Mouse (Mus musculus): ENCODE data around the gene Mrpl45.
"Not testable (repeated sequence)": the region's sequence is repeated elsewhere in the genome, so short reads cannot be mapped to it uniquely, and the experiment has no call there.

Mrpl45 gene

DNA sequence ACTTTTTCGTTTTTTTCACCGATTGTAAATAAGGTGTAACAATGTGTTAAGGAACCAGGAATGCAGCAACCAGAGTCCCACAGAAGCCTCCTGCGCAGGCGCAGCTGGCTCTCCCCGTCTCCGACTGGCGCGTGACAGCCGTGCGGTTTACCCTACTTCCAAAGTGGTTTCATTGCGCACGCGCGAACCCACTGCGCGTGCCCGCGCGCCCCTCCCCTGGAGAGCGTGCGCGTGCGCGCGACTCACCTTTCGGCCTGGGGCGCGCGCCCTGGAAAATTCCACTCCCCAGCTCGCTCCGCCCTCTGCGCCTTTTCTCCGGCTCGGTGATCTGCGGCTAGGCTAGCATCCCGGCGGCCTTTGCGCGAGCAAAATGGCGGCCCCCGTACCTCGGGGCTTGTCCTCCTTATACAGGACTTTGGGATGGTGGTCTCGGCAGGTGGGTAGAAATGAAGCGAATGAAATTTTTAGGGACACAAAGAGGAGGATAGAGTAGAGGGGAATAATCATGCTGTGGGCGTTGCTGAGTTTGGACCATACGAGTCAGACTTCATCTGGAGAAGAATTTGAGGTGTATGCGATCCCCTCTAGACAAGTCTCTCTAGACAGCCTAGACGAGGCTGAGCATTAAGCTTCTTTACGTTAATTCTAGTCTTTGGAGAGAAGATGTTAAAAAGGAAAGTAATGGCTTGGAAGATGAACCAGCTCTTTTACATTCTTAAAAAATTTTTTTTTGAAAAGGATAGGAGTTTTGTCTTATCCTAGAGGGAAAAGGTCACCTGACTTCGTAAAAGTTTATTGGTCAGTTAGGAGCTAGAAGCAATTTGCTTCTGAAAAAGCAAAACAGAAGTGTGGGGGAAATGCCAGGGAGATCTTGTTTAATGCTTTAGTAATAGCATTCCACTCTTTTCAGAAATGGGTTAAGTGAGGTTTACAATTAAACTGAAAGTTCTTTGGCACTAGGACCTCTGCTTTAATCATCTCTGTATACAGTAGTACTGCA lies at the start of gene Mrpl45:
Gene Mrpl45, plus strand, starts transcription at position 213 of the 1,000 bp plus-strand sequence.
- DNase-seq (ENCODE audit: low spot score in 2 of 2) = peak; percentile 93 to 97

- not testable (repeated sequence) for DNase-seq (ENCODE audit: low spot score in 2 of 2)
Measured at GRCm38 (mm10) chr11:97266544-97266943, 49.0 kb upstream of the Mrpl45 start.

DNA sequence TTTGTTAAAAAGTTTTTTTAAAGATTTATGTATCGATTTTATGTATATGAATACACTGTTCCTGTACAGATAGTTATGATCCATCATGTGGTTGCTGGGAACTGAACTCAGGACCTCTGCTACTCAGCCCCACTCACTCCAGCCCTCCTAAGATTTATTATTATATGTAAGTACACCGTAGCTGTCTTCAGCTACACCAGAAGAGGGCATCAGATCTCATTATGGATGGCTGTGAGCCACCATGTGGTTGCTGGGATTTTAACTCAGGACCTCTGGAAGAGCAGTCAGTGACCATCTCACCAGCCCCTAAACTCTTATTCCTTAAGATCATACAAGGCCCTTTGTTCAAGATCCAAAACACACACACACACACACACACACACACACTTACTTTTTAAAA lies 45.5 kb upstream of the Mrpl45 start:
- not testable (repeated sequence) for DNase-seq (ENCODE audit: low spot score in 2 of 2)

- DNase-seq (ENCODE audit: low spot score in 2 of 2) = no peak
Measured at GRCm38 (mm10) chr11:97272835-97273234, 42.7 kb upstream of the Mrpl45 start.

DNA sequence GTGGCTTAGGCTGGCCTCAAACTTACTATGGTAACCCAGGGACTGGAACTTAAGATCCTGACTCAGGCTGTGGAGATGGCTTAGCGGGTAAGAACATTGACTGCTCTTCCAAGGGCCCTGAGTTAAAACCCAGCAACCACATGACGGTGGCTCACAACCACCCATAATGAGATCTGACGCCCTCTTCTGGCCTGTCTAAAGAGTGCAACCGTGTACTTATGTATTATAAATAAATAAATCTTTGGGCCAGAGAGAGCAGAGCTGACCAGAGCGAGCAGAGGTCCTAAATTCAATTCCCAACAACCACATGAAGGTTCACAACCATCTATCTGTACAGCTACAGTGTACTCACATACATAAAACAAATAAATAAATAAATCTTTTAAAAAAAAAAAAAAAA lies 41.9 kb upstream of the Mrpl45 start:
- no peak for DNase-seq (ENCODE audit: low spot score in 2 of 2)

GRCm38 (mm10) chr11:97274947-97275346 lies 40.6 kb upstream of the Mrpl45 start:
- DNase-seq (ENCODE audit: low spot score in 2 of 2) = not testable (repeated sequence)

DNA sequence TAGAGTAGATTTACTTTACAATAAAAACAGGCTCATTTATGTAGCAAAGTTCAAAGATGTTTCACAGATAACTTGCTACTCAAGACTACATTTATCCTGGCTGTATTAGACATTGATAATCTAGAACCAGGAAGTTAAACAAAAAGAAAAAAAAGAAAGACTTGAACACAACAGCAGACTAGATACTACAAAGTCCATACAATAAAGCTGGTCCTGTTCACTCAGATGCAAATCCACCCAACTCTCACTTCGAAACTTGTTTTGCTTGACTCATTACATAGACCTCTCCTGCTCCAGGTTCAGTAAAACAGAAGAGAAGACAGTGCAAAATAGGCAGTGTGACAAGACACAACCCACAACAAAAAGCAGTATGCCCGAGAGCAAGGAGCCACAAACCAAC lies 40.2 kb upstream of the Mrpl45 start:
- no peak for DNase-seq (ENCODE audit: low spot score in 2 of 2)

- no peak for DNase-seq (ENCODE audit: low spot score in 2 of 2)
Measured at GRCm38 (mm10) chr11:97276019-97276418, 39.5 kb upstream of the Mrpl45 start.

DNA sequence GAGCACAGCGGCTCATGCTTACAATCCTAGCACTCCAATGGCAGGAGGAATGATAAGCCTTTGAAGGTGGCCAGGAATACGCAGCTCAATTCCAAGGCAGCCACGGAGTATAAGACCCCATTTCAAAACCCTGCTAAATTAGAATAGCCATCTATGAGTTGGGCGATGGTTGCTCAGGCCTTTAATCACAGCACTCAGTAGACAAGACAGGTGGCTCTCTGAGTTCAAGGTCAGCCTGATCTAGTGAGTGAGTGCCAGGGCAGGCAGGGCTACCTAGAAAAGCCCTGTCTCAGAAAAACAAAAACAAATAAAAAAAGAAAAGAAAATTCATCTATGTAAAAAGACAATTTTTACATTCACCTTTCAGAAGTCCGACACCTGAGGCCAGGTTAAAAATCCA lies 38.4 kb upstream of the Mrpl45 start:
- DNase-seq (ENCODE audit: low spot score in 2 of 2) = no peak

GRCm38 (mm10) chr11:97278456-97278855 lies 37.1 kb upstream of the Mrpl45 start:
- DNase-seq (ENCODE audit: low spot score in 2 of 2) = no peak

DNA sequence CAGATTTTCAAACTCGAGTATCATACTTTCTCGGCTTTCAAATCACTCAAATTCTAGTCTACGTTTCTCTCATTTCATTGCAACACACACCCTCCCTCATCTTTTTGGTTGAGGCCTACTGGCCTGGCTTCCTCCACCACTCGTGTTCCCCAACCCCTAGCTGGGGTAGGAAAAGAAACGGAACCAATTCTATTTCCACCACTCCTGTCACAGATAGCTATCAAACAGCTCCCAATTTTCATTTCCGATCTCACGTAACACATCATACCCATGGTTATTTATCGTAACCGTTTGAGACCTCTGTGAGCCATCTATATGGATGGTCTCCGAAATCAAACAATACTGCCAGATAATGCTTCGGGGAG lies 36.5 kb upstream of the Mrpl45 start:
- no peak for DNase-seq (ENCODE audit: low spot score in 2 of 2)

DNA sequence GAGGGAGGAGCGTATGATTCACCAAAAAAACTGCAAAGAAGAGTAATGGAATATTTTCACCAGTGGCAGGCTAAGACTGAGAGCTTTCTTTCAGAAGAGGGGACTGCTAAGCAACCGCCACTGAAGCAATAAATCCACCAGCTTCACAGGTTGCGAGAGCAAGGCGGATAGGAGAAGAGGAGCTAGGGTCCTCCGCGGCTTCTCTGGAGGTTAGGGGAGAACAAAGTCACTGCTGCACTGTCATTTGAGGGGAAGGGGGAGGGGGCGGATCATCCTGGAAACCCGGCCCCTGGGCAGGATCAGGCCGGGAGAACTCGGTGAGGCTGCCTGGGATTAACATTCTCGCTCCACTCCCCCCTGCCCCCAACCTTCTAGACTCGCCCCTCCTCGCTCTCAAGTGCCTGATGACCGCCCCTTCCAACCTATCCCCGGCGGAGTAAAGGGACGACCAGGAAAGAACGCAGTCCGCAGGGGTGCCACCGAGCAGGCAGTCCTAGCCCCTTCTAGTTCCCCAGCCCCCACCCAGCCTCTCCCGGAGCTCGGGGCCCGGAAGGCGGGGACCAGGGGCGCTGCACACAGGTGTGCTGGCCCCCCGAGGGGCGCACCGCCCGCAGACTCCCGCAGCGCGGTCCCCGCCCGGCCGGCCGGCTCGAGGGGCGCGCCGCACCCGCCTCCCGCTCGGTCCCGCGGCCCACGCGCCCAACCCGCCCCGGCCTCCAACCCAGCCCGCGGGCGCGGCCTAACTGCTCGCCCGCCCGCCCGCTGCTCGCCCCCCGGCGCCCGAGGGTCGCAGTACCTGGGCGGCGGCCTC lies 35.9 kb upstream of the Mrpl45 start:
- peak; percentile 15 to 37 for DNase-seq (ENCODE audit: low spot score in 2 of 2)

GRCm38 (mm10) chr11:97280216-97280861 lies 35.2 kb upstream of the Mrpl45 start, which contains the start of gene Npepps:
Npepps (minus strand) TSS chr11:97280638.
- peak; percentile 62 to 69 for DNase-seq (ENCODE audit: low spot score in 2 of 2)

GRCm38 (mm10) chr11:97282179-97282578 lies 33.3 kb upstream of the Mrpl45 start:
- DNase-seq (ENCODE audit: low spot score in 2 of 2) = no peak

DNA sequence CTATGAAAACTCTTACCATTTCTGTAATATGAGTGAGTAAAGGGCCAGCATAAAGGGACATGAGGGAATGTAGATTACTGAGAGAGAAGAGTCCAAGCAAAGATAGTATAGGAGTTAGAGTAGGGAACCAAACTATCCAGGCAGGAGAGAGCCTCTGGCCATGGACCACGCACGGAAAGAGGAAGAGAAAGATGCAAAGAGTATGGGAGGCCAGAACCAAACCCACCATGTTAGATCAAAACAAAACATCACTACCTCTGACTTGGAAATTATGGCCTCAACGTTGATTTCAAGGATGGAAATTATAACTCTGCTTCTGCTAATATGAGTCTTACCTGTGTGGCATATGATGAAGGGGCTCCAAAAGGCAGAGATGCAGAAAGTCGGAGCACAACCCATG lies 30.7 kb upstream of the Mrpl45 start:
- no peak for DNase-seq (ENCODE audit: low spot score in 2 of 2)

DNA sequence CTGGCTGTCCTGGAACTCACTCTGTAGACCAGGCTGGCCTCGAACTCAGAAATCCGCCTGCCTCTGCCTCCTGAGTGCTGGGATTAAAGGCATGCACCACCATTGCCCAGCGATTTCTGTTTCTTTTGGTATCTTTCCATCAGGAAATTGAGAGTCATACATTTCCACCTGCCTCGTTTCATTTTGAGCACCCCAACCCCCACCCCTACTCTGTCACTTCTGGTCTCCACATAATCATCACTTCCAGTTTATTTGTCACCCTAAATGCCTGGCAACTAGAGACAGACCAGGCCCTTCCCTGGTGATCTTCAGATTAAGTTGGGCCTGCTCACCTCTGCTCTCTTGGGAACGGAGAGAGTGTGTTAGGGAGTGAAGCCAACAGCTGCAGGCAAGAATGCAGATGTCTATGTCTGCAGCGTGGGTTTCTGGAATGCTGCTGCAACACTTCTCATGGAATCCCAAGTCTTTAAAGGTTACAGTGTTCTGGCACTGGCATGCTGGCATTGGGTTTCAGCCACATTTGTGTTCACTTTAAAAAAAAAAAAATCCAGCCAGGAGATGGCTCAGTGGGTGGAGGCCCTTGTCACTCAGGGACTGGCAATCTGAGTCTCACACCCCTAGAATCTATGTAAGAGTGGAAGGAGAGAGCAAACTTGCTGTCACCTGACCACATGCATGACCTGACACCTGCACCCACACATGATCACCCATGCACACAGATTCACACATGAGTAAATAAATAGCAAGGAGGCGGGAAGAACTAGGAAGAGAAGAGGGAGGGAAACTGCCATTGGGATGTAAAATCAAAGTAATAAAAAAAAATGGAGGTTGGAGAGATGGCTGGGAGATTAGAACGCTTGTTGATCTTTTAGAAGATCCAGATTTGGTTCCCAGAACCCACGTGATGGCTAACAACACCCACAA lies 29.4 kb upstream of the Mrpl45 start:
- DNase-seq (ENCODE audit: low spot score in 2 of 2) = no peak

DNA sequence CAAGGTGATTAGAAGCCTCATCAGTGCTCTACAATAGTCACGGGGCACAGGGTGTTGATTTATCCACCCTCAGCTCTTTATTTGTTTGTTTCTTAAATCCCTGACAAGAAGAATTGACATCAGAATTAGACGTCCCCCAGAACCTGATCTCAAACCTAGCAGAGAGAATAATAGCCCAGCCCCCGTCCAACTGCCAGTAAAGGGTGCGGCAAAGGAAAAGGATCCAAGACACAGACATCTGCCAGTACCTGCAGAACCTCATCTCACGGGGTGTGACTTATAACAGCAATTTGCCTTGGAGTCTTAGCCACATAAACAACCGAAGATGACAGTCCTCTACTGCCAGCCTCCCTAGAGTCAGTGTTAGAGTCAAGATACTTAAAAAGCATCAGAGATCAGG lies 28.5 kb upstream of the Mrpl45 start:
- no peak for DNase-seq (ENCODE audit: low spot score in 2 of 2)

DNA sequence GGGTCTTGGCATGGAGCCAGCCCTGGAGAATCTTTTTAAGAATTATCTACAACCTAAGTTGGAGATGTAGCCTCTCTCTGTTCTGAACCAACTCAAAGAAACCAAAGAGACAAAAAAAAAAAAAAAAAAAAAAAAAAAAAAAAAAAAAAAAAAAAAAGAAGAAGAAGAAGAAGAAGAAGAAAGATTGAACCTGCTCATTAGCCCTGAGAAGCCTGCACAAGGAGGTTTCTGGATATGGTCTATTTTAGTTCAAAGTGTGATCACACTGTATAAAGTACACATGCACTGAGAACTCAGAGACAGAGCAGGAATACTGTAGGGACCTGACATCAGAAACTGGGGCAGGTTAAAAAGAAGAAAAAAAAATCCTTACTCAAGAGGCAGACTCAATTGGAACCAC lies 27.9 kb upstream of the Mrpl45 start:
- no peak for DNase-seq (ENCODE audit: low spot score in 2 of 2)

- peak in 1 of 2 experiments; percentile 46 for DNase-seq (ENCODE audit: low spot score in 2 of 2)
Measured at GRCm38 (mm10) chr11:97289276-97290230, 26.0 kb upstream of the Mrpl45 start.

DNA sequence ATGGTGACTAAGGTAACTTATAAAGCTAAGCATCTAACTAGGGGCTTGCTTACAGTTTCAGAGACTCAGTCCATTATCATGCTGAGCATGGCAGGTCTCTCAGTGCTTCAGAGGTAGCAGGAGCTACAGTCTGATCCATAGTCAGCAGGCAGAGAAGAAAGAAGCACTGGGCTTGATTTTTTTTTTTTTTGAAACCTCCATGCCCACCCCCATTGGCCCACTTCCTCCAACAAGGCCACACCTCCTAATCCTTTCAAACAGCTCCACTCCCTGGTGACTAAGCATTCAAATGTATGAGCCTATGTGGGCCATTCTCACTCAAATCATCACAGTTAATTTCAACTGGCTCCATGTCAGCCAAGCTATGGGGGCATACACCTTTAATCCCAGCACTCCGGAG lies 22.8 kb upstream of the Mrpl45 start:
- DNase-seq (ENCODE audit: low spot score in 2 of 2) = no peak
